Mouse (Mus musculus) CH12.LX (cell line): ENCODE measurements at regions not wholly inside any gene's neighbourhood (a gene's known extent, or its start where the extent isn't known, plus 50 kb on each side); places are given as distances from the start of the nearest gene placed in this dataset.

Experiments used
- CTCF ChIP-seq, 2 experiments: IDR thresholded peaks in 1 of 2; conservative IDR thresholded peaks in 1 of 2; 2 replicates each; pipeline ENCODE4 v1.5.1; 2011 to 2012; ENCODE audit warnings: low read depth in 2 of 2, low read length in 2 of 2, improper control_type of control experiment in 1 of 2, inconsistent platforms in 1 of 2, mild to moderate bottlenecking in 1 of 2, moderate library complexity in 1 of 2
- MAFK ChIP-seq: IDR thresholded peaks from 2 replicates; pipeline ENCODE4 v1.6.1; 2011; ENCODE audit warnings: low read length, improper control_type of control experiment; ENCODE audit not compliant: insufficient replicate concordance
- PAX5 ChIP-seq: IDR thresholded peaks from 2 replicates; pipeline ENCODE4 v1.6.1; 2012; ENCODE audit warnings: low read length, inconsistent platforms, mixed read lengths
- POLR2AphosphoS2 ChIP-seq: IDR thresholded peaks from 2 replicates; pipeline ENCODE4 v1.6.1; 2011; ENCODE audit warnings: low read depth, low read length, improper control_type of control experiment
- RCOR1 ChIP-seq: conservative IDR thresholded peaks from 2 replicates; pipeline ENCODE4 v1.6.1; 2012; ENCODE audit warnings: low read depth, mild to moderate bottlenecking, inconsistent platforms, low read length, improper control_type of control experiment
- SIN3A ChIP-seq: IDR thresholded peaks from 2 replicates; pipeline ENCODE4 v1.6.1; 2012; ENCODE audit warnings: low read length, improper control_type of control experiment, inconsistent platforms
- TCF12 ChIP-seq: IDR thresholded peaks from 2 replicates; pipeline ENCODE4 v1.6.1; 2014; ENCODE audit warnings: low read depth, mild to moderate bottlenecking, inconsistent platforms, low read length, improper control_type of control experiment
- ZNF384 ChIP-seq: IDR thresholded peaks from 2 replicates; pipeline ENCODE4 v1.6.1; 2012; ENCODE audit warnings: low read depth, low read length, improper control_type of control experiment, inconsistent platforms

GRCm38 (mm10) chr2:84548625-84549024 is 72.0 kb upstream of the Tfpi start:
- no peak for TF ChIP-seq CTCF (conservative IDR thresholded peaks at IDR 0.05 in 1 of 2, IDR thresholded peaks at IDR 0.05 in 1 of 2; ENCODE audit: low read depth in 2 of 2, low read length in 2 of 2)
- TF ChIP-seq ZNF384 = no peak
- no peak for TF ChIP-seq RCOR1
- TF ChIP-seq MAFK = no peak
- no peak for TF ChIP-seq TCF12
- no peak for TF ChIP-seq POLR2AphosphoS2
- no peak for TF ChIP-seq SIN3A
- TF ChIP-seq PAX5 = no peak
